Mouse (Mus musculus) lung, embryonic 16.5 days (tissue): ENCODE data around the gene Rd3l. TPM values are rescaled to one million over a fixed set of nuclear protein-coding genes. Genes with fewer than 3 reads are reported as not detected.
A peak's percentile ranks its signal among the peaks of the same experiment; 100 is the strongest.

ENCODE experiments used
- ATAC-seq: fragments of 200-750 bp; cut with Nextera tagmentation; 2 replicates; pipeline ENCODE4 v1.8.0; 2017; ENCODE audit warnings: low read depth, mild to moderate bottlenecking, moderate library complexity
- H3K27ac ChIP-seq: fragments of 300-500 bp; sonication (generic); 2 replicates; pipeline ENCODE4 v1.5.1; 2014; ENCODE audit warnings: mild to moderate bottlenecking, control low read depth, low read length
- H3K27me3 ChIP-seq: fragments of 300-500 bp; sonication (generic); 2 replicates; pipeline ENCODE4 v1.6.1; 2014; ENCODE audit warnings: low read depth, low read length, mixed read lengths; ENCODE audit not compliant: control insufficient read depth, insufficient read depth
- H3K36me3 ChIP-seq: fragments of 300-500 bp; sonication (generic); 2 replicates; pipeline ENCODE4 v1.6.1; 2014; ENCODE audit warnings: low read length; ENCODE audit not compliant: control insufficient read depth, insufficient read depth
- H3K4me1 ChIP-seq: fragments of 300-500 bp; sonication (generic); replicated peaks from 2 replicates; pipeline ENCODE4 v1.6.1; 2014; ENCODE audit warnings: low read length, mixed read lengths; ENCODE audit not compliant: control insufficient read depth, insufficient read depth
- H3K4me2 ChIP-seq: fragments of 300-500 bp; sonication (generic); 2 replicates; pipeline ENCODE4 v1.6.1; 2014; ENCODE audit warnings: low read depth, low read length, control low read depth
- H3K4me3 ChIP-seq: fragments of 300-500 bp; sonication (generic); 2 replicates; pipeline ENCODE4 v1.5.1; 2014; ENCODE audit warnings: mild to moderate bottlenecking, low read length, control low read depth
- H3K9ac ChIP-seq: fragments of 300-500 bp; sonication (generic); 2 replicates; pipeline ENCODE4 v1.6.1; 2014; ENCODE audit warnings: low read length, control low read depth
- H3K9me3 ChIP-seq: fragments of 300-500 bp; sonication (generic); 2 replicates; pipeline ENCODE4 v1.6.1; 2016; ENCODE audit warnings: low read length; ENCODE audit not compliant: control insufficient read depth
- WGBS: fragments of 180-500 bp; shearing (Covaris S2); extraction: QIAGEN DNeasy Blood & Tissue Kit; methylation state at CpG from one replicate; pipeline ENCODE4 v1.1.7; 2014; 5-methylcytosine and 5-hydroxymethylcytosine counted together
- polyA plus RNA-seq: library from polyadenylated mRNA; unstranded; fragments of >200 nt; fragmentation: Nextera tagmentation; extraction: Ambion mirVana; gene quantifications from 2 replicates; pipeline ENCODE4 v1.2.1, GENCODE M21; 2015

Rd3l gene
- polyA plus RNA-seq, 1 experiment from 2014 or later: not detected

- H3K4me3 ChIP-seq: no peak overlapping the region
- 0 out of 2 replicates have a peak, but pooled peaks have one; percentile 45 for ATAC-seq
- no peak overlapping the region for H3K27ac ChIP-seq
- 43% methylated on average over 12 of the region's 12 CpGs for WGBS
- no peaks in the 10 kb centered on the region for H3K9me3 ChIP-seq
- no peak overlapping the region for H3K9ac ChIP-seq
- H3K27me3 ChIP-seq: no peaks in the 10 kb centered on the region
- H3K36me3 ChIP-seq: no peaks in the 10 kb centered on the region
- H3K4me2 ChIP-seq: no peak overlapping the region; the same call in 1 of the 2 replicates
- H3K4me1 ChIP-seq: no peaks in the 10 kb centered on the region
These were observed 31.6 kb upstream of the Rd3l start for GRCm38 (mm10) chr12:112012511-112013270.

- Histone ChIP-seq H3K4me3 (no peak overlapping the region), H3K27ac (no peak overlapping the region), H3K9ac (no peak overlapping the region), H3K9me3 (no peaks in the 10 kb centered on the region), H3K27me3 (no peaks in the 10 kb centered on the region), H3K36me3 (no peaks in the 10 kb centered on the region), H3K4me1 (no peaks in the 10 kb centered on the region), H3K4me2 (no peak overlapping the region)
- ATAC-seq: no peak
- WGBS: 13% methylated on average over 8 of the region's 8 CpGs
These were observed 20.1 kb upstream of the Rd3l start for GRCm38 (mm10) chr12:112001223-112001622.

GRCm38 (mm10) chr12:111999735-112000134, 18.6 kb upstream of the Rd3l start:
- no peaks in the 10 kb centered on the region for H3K27me3 ChIP-seq
- ATAC-seq: no peak
- 86% methylated on average over 7 of the region's 7 CpGs for WGBS

GRCm38 (mm10) chr12:111995161-111995560, 14.0 kb upstream of the Rd3l start:
- H3K9me3 ChIP-seq: no peaks in the 10 kb centered on the region
- H3K27ac ChIP-seq: no peak overlapping the region
- H3K36me3 ChIP-seq: no peaks in the 10 kb centered on the region
- no peaks in the 10 kb centered on the region for H3K4me1 ChIP-seq
- H3K4me2 ChIP-seq: no peak overlapping the region
- no peak overlapping the region for H3K4me3 ChIP-seq
- no peak for ATAC-seq
- H3K9ac ChIP-seq: no peak overlapping the region
- whole genome bisulfite sequencing: 92% methylated on average over 2 of the region's 2 CpGs
- no peaks in the 10 kb centered on the region for H3K27me3 ChIP-seq

More at GRCm38 (mm10) chr12:111999735-112000134, 18.6 kb upstream of the Rd3l start:
- no peak overlapping the region for H3K4me3 ChIP-seq
- H3K4me2 ChIP-seq: no peak overlapping the region
- no peaks in the 10 kb centered on the region for H3K4me1 ChIP-seq
- H3K36me3 ChIP-seq: no peaks in the 10 kb centered on the region
- no peak overlapping the region for H3K27ac ChIP-seq
- no peaks in the 10 kb centered on the region for H3K9me3 ChIP-seq
- H3K9ac ChIP-seq: no peak overlapping the region

- no peaks in the 10 kb centered on the region for H3K36me3 ChIP-seq
- ATAC-seq: no peak
- H3K27ac ChIP-seq: no peak overlapping the region
- H3K4me2 ChIP-seq: no peak overlapping the region
- no peaks in the 10 kb centered on the region for H3K27me3 ChIP-seq
- H3K9ac ChIP-seq: no peak overlapping the region
- no peak overlapping the region for H3K4me3 ChIP-seq
- H3K4me1 ChIP-seq: no peaks in the 10 kb centered on the region
- 81% methylated on average over 5 of the region's 5 CpGs for WGBS
- H3K9me3 ChIP-seq: no peaks in the 10 kb centered on the region
These were observed 11.5 kb upstream of the Rd3l start for GRCm38 (mm10) chr12:111992626-111993025.

GRCm38 (mm10) chr12:111986756-111987155, 5.6 kb upstream of the Rd3l start:
- Histone ChIP-seq H3K4me1 (no peaks in the 10 kb centered on the region), H3K4me3 (no peak overlapping the region), H3K9me3 (no peaks in the 10 kb centered on the region), H3K36me3 (no peaks in the 10 kb centered on the region), H3K4me2 (no peak overlapping the region), H3K9ac (no peak overlapping the region), H3K27ac (no peak overlapping the region), H3K27me3 (no peaks in the 10 kb centered on the region)
- no peak for ATAC-seq
- 34% methylated on average over 9 of the region's 9 CpGs for WGBS

- Histone ChIP-seq H3K4me3 (no peak overlapping the region), H3K27me3 (no peaks in the 10 kb centered on the region), H3K4me1 (no peaks in the 10 kb centered on the region), H3K4me2 (no peak overlapping the region), H3K36me3 (no peaks in the 10 kb centered on the region), H3K9ac (no peak overlapping the region), H3K27ac (no peak overlapping the region), H3K9me3 (no peaks in the 10 kb centered on the region)
- ATAC-seq: no peak
- 64% methylated on average over 2 of the region's 2 CpGs for WGBS
These were observed 2.0 kb upstream of the Rd3l start for GRCm38 (mm10) chr12:111983165-111983564.

- no peak for ATAC-seq
- WGBS: 67% methylated on average over 8 of the region's 8 CpGs
- Histone ChIP-seq H3K4me2 (no peak overlapping the region), H3K4me1 (peaks cover 3% of the 10 kb centered on the region), H3K36me3 (no peaks in the 10 kb centered on the region), H3K9me3 (no peaks in the 10 kb centered on the region), H3K27me3 (no peaks in the 10 kb centered on the region), H3K9ac (no peak overlapping the region), H3K4me3 (no peak overlapping the region), H3K27ac (no peak overlapping the region)
These were observed 714 bp upstream of the Rd3l start for GRCm38 (mm10) chr12:111981831-111982230.

- Histone ChIP-seq H3K9ac (no peak overlapping the region), H3K9me3 (no peaks in the 10 kb centered on the region), H3K4me1 (peaks cover 4% of the 10 kb centered on the region), H3K4me3 (no peak overlapping the region), H3K36me3 (no peaks in the 10 kb centered on the region), H3K4me2 (no peak overlapping the region), H3K27me3 (no peaks in the 10 kb centered on the region), H3K27ac (no peak overlapping the region)
- ATAC-seq: no peak
- WGBS: 61% methylated on average over 6 of the region's 6 CpGs
These were observed 2.8 kb downstream of the Rd3l start for GRCm38 (mm10) chr12:111978274-111978673.
